Mouse (Mus musculus): Measurements from ENCODE around the gene Tldc1.

GRCm38 (mm10) chr8:119795651-119796050, 17.4 kb upstream of the Tldc1 start:
- TF ChIP-seq CTCF (IDR thresholded peaks at IDR 0.05; ENCODE audit: low read depth, low read length) (no peak), POLR2AphosphoS5 (IDR thresholded peaks at IDR 0.05; ENCODE audit: insufficient replicate concordance, low read depth, low read length) (no peak), GATA1 (IDR thresholded peaks at IDR 0.05; ENCODE audit: borderline replicate concordance, low read length) (no peak), GATA2 (IDR thresholded peaks at IDR 0.05; ENCODE audit: borderline replicate concordance, low read depth, low read length) (no peak)

All from G1E (cell line).